Mouse (Mus musculus) urinary bladder, postnatal 14 days (tissue): ENCODE results near the gene Ago1.

Source experiments
- DNase-seq: peaks from one replicate; pipeline ENCODE4 v3.0.0; 2021; ENCODE audit warnings: low spot score

Gene Ago1

GRCm38 (mm10) chr4:126469334-126469733 lies 951 bp upstream of the Ago1 start:
- DNase-seq = no peak

DNA sequence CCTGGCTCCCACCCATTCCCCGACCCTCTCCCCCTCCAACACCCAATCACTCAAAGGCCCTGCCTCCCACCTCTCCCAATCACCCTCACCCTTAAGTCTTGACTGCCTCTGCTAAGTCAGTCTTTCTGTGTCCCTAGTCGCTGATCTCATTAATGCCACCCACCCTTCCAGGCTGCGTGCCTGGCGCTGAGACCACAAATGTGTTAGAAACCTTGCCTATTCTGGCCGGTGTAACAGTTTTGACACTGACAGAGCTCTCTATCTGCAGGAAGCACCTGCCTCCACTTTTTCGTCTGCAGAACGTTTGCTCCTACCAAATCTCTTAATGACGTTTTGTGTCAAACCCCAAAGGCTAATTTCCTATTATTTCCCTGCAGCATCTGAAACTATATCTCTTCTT lies 542 bp upstream of the Ago1 start:
- no peak for DNase-seq

DNA sequence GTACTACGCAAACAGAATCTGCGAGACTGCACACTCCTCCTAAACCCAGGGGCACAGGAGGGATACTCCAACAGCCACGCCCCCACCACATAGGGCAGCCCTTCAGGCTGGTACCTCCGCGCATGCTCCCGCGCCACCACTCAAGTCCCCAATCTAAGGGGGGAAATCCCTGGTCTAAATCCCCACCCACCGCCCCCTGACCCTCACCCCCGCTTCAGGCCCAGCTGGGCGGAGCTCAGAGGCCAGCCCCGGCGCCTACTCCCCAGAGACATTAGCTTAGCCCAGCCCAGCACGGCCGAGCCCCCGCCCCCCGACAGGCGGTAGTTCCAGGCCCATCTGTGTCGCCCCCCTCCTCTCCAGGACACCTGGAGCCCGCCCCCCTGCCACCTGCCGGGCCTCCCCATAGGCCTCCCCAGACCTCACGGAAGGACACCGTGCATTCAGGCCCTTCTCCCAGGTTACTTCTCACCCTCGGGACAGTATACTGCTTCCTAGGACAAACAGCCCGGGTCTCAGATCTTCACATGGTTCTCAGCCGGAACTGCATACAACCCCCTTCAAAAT lies 580 bp downstream of the Ago1 start:
- DNase-seq = peak; percentile 49

DNA sequence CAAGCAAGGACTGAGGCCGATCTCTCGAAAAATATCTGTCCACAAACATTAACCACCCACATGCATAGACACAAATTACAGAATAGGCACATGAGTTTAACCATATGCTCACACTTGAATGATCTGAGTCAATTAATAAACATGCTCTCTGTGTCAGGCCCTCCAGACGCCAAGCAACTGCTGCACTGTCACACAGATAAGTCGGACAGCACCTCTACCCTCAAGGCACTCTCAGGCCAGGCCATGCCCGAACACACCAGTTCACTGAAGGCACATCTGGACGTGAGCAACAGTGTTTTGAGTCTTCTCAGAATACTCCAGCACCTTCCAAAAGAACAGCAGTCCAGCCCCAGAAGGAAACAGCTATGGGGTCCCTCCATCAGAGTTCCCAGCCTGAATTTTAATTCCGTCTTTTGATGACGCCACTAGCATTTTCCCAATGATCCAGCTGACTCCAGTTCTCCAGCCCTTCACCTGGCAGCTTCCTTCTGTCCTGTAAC lies 2.1 kb downstream of the Ago1 start:
- no peak for DNase-seq

GRCm38 (mm10) chr4:126465843-126466242 lies 2.5 kb downstream of the Ago1 start:
- no peak for DNase-seq

DNA sequence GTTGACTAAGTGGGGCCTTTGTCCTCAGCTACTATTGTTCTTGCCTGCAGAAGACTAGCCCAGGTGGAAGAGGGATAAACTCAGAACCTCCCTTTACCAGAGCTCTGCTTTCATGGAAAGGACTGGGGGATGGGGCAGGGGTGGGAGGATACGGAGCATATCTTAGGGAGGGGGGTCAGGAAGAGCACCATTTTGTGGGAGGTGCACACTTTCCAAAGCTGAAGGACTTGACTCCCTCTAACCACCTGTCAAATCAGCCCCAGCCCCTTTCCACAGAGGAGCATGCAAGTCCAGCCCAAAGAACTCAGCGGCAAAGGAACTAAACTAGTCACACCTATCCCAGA lies 3.5 kb downstream of the Ago1 start:
- DNase-seq = no peak

DNA sequence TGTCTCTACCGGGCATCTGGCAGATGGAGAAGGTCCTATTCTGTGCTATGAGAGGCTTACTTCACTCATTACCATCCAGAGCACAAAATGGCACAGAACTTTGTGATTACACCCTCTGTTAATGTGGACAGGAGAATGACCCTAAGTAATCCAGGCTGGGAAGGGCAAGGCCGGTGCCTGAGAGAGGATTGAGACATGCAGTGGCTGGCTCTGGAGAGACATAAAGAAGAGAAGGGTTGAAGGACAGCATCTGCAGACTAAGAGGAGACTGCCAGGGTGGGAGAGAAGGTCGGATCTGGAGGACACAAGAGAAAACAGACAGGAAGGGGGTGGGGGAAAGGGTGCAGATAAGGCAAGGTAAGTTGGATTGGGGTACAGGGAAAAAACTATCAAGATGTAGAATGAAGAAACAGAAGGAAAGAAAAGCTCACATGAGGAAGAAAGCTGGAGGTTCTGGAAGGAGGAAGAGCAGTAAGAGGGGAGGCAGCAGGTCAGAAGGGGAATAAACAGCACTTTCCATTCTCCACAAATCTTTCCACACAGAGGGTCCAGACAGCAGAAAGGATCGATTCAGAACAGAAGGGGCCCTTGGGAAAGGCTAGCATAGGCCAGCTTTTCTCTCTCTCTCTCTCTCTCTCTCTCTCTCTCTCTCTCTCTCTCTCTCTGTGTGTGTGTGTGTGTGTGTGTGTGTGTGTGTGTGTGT lies 4.0 kb downstream of the Ago1 start:
- no peak for DNase-seq

DNA sequence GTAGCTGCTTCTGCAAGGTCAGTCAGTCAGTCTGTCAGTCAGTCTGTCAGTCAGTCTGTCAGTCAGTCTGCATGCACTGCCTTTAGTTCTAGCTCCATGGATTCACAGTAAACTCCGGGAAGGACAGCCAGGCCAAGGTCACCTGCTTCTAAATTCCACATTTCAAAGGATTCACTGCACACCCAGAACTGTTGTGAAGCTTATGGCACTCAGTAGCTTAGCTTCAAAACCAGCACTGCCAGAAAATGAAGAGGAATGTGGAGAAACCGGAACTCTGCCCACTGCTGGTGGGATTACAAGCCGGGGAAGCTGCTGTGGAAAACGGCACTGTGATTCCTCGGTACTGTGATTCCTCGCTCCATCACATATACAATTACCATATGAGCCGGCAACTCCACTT lies 12.9 kb downstream of the Ago1 start:
- DNase-seq = no peak

DNA sequence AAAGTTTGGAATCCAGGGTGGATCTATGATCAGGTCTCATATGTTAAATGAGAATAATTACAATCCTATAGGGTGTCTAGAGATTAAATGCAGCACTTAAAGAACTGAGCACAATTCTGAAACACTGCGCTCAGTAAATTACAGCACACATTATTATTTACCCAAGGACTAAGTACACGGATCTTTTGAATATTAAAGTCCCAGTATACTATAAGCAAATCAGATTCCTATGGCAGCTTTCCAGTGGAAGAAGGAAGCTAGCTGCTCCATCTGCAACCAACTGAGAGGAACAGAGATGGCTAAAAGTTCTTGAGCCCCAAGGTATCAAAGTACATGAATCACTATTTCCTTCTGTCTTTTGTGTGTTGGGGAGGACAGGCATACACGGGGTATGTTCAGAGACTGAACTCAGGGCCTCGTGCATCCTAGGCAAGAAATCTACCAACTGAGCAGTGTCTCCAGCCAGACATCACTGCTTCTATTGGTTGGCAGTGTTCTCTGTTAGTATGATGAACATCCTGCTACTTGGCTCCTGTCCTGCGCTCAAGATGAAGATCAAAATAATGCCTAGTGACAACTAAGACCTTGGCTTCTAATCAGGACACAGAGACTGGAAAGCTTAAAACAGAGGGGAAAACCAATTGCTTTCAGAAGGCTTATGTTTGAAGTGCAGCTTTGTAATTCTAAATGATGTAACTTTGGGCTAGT lies 13.7 kb downstream of the Ago1 start:
- no peak for DNase-seq

DNA sequence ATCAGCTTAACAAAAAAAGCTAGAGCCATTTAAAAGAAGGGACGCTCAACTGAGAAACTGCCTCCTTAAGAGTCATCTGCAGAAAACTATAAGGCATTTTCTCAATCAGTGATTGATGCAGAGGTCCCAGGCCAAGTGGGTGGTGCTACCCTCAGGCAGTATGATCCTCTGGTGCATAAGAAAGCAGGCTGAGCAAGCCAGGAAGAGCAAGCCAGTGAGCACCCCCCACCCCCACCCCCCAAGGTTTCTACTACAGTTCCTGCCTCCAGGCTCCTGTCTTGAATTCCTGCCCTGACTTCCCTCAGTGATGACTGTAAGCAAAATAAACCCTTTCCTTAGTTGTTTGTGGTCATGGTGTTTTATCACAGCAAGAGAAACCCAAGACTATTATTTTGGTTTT lies 18.1 kb downstream of the Ago1 start:
- no peak for DNase-seq

- DNase-seq = no peak
Observed at GRCm38 (mm10) chr4:126447126-126447525, 21.3 kb downstream of the Ago1 start.

DNA sequence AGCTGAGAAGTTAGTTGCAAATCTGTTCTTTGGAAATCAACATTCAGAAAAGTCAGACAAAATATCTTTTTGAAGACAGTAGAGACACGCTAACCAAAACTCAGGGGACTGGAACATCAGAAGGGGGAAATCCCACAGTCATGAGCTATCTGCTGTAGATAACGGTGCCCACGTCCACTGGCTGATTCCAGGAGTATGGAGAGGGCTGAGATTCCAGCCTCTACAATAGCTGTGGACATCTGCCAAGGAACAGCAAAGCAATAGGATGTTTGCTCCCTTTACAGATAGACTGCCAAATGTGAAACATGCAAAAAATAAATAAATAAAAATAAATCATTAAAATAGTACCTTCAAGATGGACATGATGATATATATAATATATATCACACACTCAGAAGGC lies 23.9 kb downstream of the Ago1 start:
- no peak for DNase-seq

DNA sequence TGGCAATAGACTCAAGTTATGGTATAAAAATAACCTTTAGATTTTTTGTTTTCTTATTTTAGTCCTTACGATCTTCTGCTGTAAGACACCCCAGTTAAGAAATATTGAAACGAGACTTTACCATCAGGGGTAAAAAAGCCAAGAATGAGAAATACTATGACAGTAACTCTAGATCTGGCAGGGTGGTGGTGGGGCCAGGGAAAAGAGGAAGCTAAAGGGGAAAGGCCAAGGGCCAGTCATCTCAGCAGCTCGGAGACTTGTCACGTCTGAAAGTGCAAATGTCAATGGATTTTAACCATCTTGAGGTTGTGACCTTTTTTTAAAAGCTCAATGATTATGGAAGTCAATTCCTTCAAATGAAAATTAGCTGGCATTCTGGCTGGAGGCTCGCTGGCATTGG lies 30.1 kb downstream of the Ago1 start:
- no peak for DNase-seq

DNA sequence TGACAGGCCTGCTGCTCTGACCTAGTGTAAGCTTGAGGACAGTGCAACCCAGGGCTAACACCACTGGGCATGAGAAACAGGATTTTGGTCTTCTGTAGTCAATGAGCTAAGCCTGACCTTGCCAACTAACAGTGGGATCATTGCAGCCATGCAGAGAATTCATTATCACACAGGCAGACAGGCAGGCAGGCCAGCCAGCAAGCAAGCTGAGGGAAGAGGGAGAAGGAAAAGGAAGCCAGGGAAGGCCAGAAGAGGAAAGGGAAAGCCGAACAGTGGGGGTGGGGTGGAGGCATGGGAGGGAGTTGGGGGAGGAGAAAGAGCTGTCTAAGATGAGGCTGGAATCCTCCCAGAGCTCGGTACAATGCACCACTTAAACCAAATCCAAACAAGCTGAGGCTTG lies 32.1 kb downstream of the Ago1 start:
- DNase-seq = no peak

- no peak for DNase-seq
Observed at GRCm38 (mm10) chr4:126434094-126434493, 34.3 kb downstream of the Ago1 start.

GRCm38 (mm10) chr4:126433175-126433574 lies 35.2 kb downstream of the Ago1 start:
- DNase-seq = no peak

GRCm38 (mm10) chr4:126431746-126432145 lies 36.6 kb downstream of the Ago1 start:
- no peak for DNase-seq

DNA sequence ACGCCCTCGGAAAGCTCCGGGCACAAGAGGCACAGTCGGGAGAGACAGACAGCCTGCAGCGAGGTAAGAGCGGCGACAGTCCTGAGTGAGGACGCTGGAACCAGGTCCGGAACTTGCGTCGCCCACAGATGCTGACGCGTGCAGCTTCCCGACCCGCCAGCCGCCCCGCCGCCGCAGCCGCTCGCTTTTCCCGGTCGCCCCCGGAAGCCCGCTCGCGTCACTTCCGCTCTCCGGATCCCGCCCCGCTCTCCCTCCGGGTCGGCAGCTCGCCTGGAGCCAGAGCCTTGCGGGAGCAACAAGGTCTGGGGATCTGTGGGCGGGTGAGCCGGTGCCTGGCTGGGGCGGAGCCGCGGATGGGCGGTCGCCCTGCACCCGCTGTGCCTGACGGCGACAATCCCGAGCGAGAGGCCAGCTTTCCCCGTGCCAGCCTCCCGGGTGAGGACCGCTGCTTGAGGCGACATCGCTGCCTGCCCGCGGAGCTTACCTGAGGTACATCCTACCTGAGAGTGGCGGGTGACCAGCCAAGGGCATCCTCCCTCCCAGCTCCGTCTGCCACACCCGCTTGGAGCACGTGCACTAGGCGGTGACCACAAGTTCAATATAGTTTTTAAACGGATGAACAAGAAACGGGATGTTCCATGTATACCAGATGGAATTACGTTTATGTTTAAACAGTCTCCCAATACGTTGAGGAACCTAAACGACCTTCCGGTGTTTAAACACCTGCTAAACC lies 38.9 kb downstream of the Ago1 start, which contains the start of gene Ago3:
Gene Ago3, minus strand, starts transcription at position 210 of the 733 bp plus-strand sequence.
- peak; percentile 94 for DNase-seq

DNA sequence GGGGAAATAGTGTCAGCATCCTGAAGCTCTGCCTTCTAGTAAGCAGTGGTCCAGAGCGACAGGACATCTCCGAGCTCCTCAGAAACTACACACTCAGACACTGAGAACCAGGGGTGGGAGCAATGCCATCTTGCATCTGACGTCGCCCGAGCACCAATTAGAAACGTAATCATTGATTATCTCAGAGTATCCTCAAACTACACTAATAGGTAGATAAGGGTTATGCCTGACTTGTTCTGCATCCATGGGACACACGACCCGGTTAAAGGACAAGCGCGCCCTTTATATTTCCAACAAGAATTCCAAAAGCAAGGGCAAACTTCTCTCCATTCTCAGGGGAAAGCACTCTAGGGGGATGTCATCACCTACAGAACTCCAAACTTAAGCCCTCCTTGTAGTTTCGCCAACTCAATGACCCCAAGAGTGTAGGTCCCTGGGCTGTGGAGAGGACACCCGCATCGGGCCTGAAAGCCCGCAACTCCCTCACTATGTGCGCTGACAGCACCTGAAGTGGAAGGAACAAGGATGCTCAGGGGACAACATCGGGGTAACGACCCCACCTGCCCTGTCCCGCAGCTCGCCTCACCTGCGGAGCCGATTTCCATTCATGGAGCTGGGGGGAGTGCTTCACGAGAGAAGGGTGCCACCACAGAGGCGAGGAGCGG lies 39.6 kb downstream of the Ago1 start:
- no peak for DNase-seq

- DNase-seq = no peak
Observed at GRCm38 (mm10) chr4:126423866-126424265, 44.5 kb downstream of the Ago1 start.

- DNase-seq = no peak
Observed at GRCm38 (mm10) chr4:126415707-126416106, 52.7 kb downstream of the Ago1 start.

- no peak for DNase-seq
Observed at GRCm38 (mm10) chr4:126412526-126412925, 55.9 kb downstream of the Ago1 start.
